Comparison of ENCODE assay signal across 8 mouse cellular contexts in the genomic region with DNA sequence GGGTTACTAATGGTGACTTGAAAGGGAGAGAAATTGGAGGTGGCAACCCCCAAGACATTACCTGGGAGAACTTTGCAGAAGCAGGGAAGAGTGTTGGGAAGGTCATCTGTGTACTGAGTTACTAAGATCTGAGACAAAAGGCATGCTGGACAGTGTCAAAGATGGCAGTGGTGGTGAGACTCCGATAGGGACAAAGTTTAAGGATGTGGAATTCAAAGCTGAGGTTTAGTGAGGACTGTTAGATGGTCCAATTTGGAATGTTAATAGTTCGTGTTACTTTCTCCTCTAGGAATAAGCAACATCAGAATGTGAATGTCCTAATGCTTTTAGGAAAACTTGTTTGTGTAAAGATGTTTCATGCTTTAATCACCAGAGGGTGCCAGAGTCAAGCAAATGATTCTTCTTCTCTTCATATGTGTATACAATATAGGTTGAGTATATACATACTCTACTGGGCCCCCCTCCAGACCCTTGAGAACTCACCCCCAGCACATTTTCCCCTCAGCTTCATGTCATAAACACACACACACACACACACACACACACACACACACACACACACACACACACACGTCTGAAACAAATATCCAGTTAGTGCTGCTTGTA. TPM values are rescaled to one million over a fixed set of nuclear protein-coding genes. Genes with fewer than 3 reads are reported as not detected.
DNase-seq lines count a peak whose midpoint lies in the region; ATAC-seq and TF ChIP-seq lines count a peak whose summit lies in the region.
"Not testable (repeated sequence)": the region's sequence is repeated elsewhere in the genome, so short reads cannot be mapped to it uniquely, and the experiment has no call there.

No protein-coding gene starts in this region.

- not testable (repeated sequence) for TF ChIP-seq POLR2A in kidney, adult 2 months (IDR thresholded peaks at IDR 0.05; ENCODE audit: low read depth, low read length)

- not testable (repeated sequence) for H3K4me2 ChIP-seq in heart, postnatal 0 days (ENCODE audit: low read depth, low read length); limb, embryonic 13.5 days (replicated peaks)

- DNase-seq in CD4-positive helper T cell, adult 2 months (ENCODE audit: low read depth, low spot score), result peak; percentile 39
- DNase-seq in c-Kit-positive CD71-positive TER-119-negative erythroid progenitor cells, embryonic 14.5 days (ENCODE audit: low read depth), result peak; percentile 28
- not testable (repeated sequence) for DNase-seq in heart, postnatal 0 days (ENCODE audit: low spot score)
- peak; percentile 59 for DNase-seq in kidney, adult 2 months
- DNase-seq in retina, postnatal 1 day, result peak; percentile 64

- TF ChIP-seq CTCF in heart, postnatal 0 days (IDR thresholded peaks at IDR 0.05; ENCODE audit: low read depth), result peak; percentile 49; the same call in 1 of the 2 replicates
- TF ChIP-seq CTCF in kidney, adult 2 months (conservative IDR thresholded peaks at IDR 0.05; ENCODE audit: insufficient read depth, insufficient read length, low read depth, low read length), result 0 out of 2 replicates have a peak, but pooled peaks have one; percentile 11

- not testable (repeated sequence) for TF ChIP-seq EP300 in heart, postnatal 0 days (IDR thresholded peaks at IDR 0.05; ENCODE audit: low read depth)

- not testable (repeated sequence) for H3K27ac ChIP-seq in heart, postnatal 0 days (ENCODE audit: low read depth); kidney, adult 2 months (ENCODE audit: insufficient read depth, low read depth, low read length); limb, embryonic 13.5 days

- peak; percentile 53 for ATAC-seq in erythroblast, adult 5-6 weeks (replicated peaks; ENCODE audit: low FRiP score, poor library complexity, severe bottlenecking)
- not testable (repeated sequence) for ATAC-seq in heart, postnatal 0 days (ENCODE audit: insufficient read depth, low read depth)
- ATAC-seq in limb, embryonic 13.5 days (ENCODE audit: low FRiP score, low read depth), result peak; percentile 66
- ATAC-seq in megakaryocyte, adult 5-6 weeks (ENCODE audit: poor library complexity, severe bottlenecking), result peak; percentile 51

- WGBS in heart, postnatal 0 days, result 51% methylated on average over 3 of the region's 3 CpGs
- WGBS in kidney, adult 2 months, result 64% methylated on average over 3 of the region's 3 CpGs
- WGBS in limb, embryonic 13.5 days, result 72% methylated on average over 3 of the region's 3 CpGs

- H3K9ac ChIP-seq in heart, postnatal 0 days (replicated peaks; ENCODE audit: low read depth, low read length); limb, embryonic 13.5 days: not testable (repeated sequence)

- H3K4me3 ChIP-seq in heart, postnatal 0 days (ENCODE audit: low read depth, low read length); kidney, adult 2 months (ENCODE audit: insufficient read depth, low read depth, low read length); limb, embryonic 13.5 days: not testable (repeated sequence)

- peaks cover 12% of the 10 kb centered on the region; the same call in 1 of the 2 replicates for H3K4me1 ChIP-seq in heart, postnatal 0 days (ENCODE audit: control insufficient read depth, insufficient read depth)
- H3K4me1 ChIP-seq in kidney, adult 2 months (ENCODE audit: control insufficient read depth, insufficient read depth, low read length); limb, embryonic 13.5 days: not testable (repeated sequence)

- not testable (repeated sequence) for H3K36me3 ChIP-seq in heart, postnatal 0 days (replicated peaks; ENCODE audit: control insufficient read depth, insufficient read depth, low read length); kidney, adult 2 months (ENCODE audit: control insufficient read depth, insufficient read depth, low read length); limb, embryonic 13.5 days

- H3K27me3 ChIP-seq in heart, postnatal 0 days (ENCODE audit: control insufficient read depth, insufficient read depth, low read length); kidney, adult 2 months (replicated peaks; ENCODE audit: control insufficient read depth, insufficient read depth, low read length); limb, embryonic 13.5 days: not testable (repeated sequence)

- not testable (repeated sequence) for H3K9me3 ChIP-seq in heart, postnatal 0 days (replicated peaks; ENCODE audit: control insufficient read depth, low read length); limb, embryonic 13.5 days

RNA-seq across cellular contexts. Expression of a gene that starts 19.3 kb away (rescaled TPM):
- 213 and 253 TPM in 2 replicates for total RNA-seq in erythroblast, adult 5-6 weeks (2015; ENCODE audit: low replicate concordance)
- total RNA-seq in erythroblast, adult 5-6 weeks (2017; ENCODE audit: low replicate concordance), result 492 and 662 TPM in 2 replicates
- total RNA-seq in heart, postnatal 0 days (2014; rRNA removed; ENCODE audit: low replicate concordance), result 59.8 and 74.3 TPM in 2 replicates
- polyA plus RNA-seq in heart, postnatal 0 days (2015; fragmentation: Nextera tagmentation; extraction: Ambion mirVana), result 42.1 and 47.3 TPM in 2 replicates
- polyA plus RNA-seq in kidney, adult 2 months (2012; rRNA removed), result 146 and 181 TPM in 2 replicates
- 53.3 and 55.3 TPM in 2 replicates for polyA plus RNA-seq in limb, embryonic 13.5 days (2015; fragmentation: Nextera tagmentation; extraction: Ambion mirVana)
- total RNA-seq in megakaryocyte, adult 5-6 weeks (2015), result 6.6 and 9.5 TPM in 2 replicates
- 8.3 and 29.1 TPM in 2 replicates for total RNA-seq in megakaryocyte, adult 5-6 weeks (2017)
